Mouse (Mus musculus) G1E (cell line): Measurements from ENCODE around the gene Nudt6. TPM values are rescaled to one million over a fixed set of nuclear protein-coding genes. Genes with fewer than 3 reads are reported as not detected.
A peak's percentile ranks its signal among the peaks of the same experiment; 100 is the strongest.

ENCODE experiments used
- ATAC-seq: 2 replicates; pipeline ENCODE4 v1.8.0; 2016; ENCODE audit warnings: mild to moderate bottlenecking; ENCODE audit not compliant: insufficient number of reproducible peaks, poor library complexity, low FRiP score, severe bottlenecking; ENCODE audit errors: extremely low read depth
- DNase-seq: peaks from one replicate; pipeline ENCODE4 v3.0.0; 2012; ENCODE audit warnings: low spot score
- H3K27me3 ChIP-seq: 2 replicates; pipeline ENCODE4 v1.6.1; 2012; ENCODE audit warnings: mild to moderate bottlenecking, low read length, inconsistent platforms; ENCODE audit not compliant: insufficient read depth
- H3K36me3 ChIP-seq: replicated peaks from 2 replicates; pipeline ENCODE3; 2012; ENCODE audit warnings: mild to moderate bottlenecking, inconsistent platforms
- H3K4me1 ChIP-seq: 2 replicates; pipeline ENCODE4 v1.6.1; 2012; ENCODE audit warnings: low read depth, low read length, inconsistent platforms, mixed read lengths; ENCODE audit not compliant: insufficient read depth
- H3K4me3 ChIP-seq: 2 replicates; pipeline ENCODE4 v1.5.1; 2012; ENCODE audit warnings: low read depth, mild to moderate bottlenecking, inconsistent platforms, low read length, moderate library complexity, mixed read lengths
- H3K9me3 ChIP-seq: replicated peaks from 2 replicates; pipeline ENCODE4 v1.6.1; 2012; ENCODE audit warnings: inconsistent platforms
- CTCF ChIP-seq: IDR thresholded peaks from 2 replicates; pipeline ENCODE4 v1.5.1; 2012; ENCODE audit warnings: low read depth, low read length, inconsistent platforms, mixed read lengths
- GATA1 ChIP-seq: IDR thresholded peaks from 2 replicates; pipeline ENCODE4 v1.6.1; 2012; ENCODE audit warnings: borderline replicate concordance, low read length, inconsistent platforms, mixed read lengths
- GATA2 ChIP-seq: IDR thresholded peaks from 2 replicates; pipeline ENCODE4 v1.6.1; 2012; ENCODE audit warnings: low read depth, low read length, inconsistent platforms, borderline replicate concordance
- POLR2AphosphoS5 ChIP-seq: IDR thresholded peaks from 2 replicates; pipeline ENCODE4 v1.6.1; 2012; ENCODE audit warnings: low read depth, low read length, inconsistent platforms; ENCODE audit not compliant: insufficient replicate concordance
- TAL1 ChIP-seq: conservative IDR thresholded peaks from 2 replicates; pipeline ENCODE4 v1.6.1; 2012; ENCODE audit warnings: low read depth, low read length, inconsistent platforms, mixed read lengths
- polyA plus RNA-seq: library from polyadenylated mRNA; stranded (reverse); fragments of >175 nt; gene quantifications from 2 replicates; pipeline ENCODE4 v1.2.3, GENCODE M21; 2012
- total RNA-seq, 2 experiments: library from RNA; stranded (forward) in 1 of 2; stranded (reverse) in 1 of 2; fragments of 200-1000 nt in 1 of 2; fragments of >200 nt in 1 of 2; fragmentation: Nextera tagmentation in 1 of 2; gene quantifications; 2 replicates each; pipeline ENCODE4 v1.2.3; 2014 to 2017

Nudt6 gene
- total and polyA plus RNA-seq, 3 experiments, result 10.6 to 12.4 (median 11.5) TPM

GRCm38 (mm10) chr3:37426069-37426468 lies 6.1 kb upstream of the Nudt6 start:
- Histone ChIP-seq H3K4me3 (no peak overlapping the region), H3K4me1 (peaks cover 26% of the 10 kb centered on the region), H3K9me3 (no peaks in the 10 kb centered on the region), H3K27me3 (no peaks in the 10 kb centered on the region), H3K36me3 (peaks cover 62% of the 10 kb centered on the region)
- DNase-seq (no peak), ATAC-seq (no peak)
- no peak for TF ChIP-seq CTCF
- no peak for TF ChIP-seq GATA1
- TF ChIP-seq GATA2, result no peak
- TF ChIP-seq TAL1, result no peak
- TF ChIP-seq POLR2AphosphoS5, result no peak

- TF ChIP-seq POLR2AphosphoS5 (no peak), TAL1 (no peak), GATA2 (no peak), GATA1 (no peak), CTCF (no peak)
- Histone ChIP-seq H3K4me3 (peak overlapping the region; percentile 95), H3K27me3 (no peaks in the 10 kb centered on the region), H3K4me1 (peaks cover 37% of the 10 kb centered on the region), H3K9me3 (no peaks in the 10 kb centered on the region), H3K36me3 (peaks cover 37% of the 10 kb centered on the region)
- no peak for ATAC-seq
- DNase-seq, result no peak
These were observed 1.2 kb upstream of the Nudt6 start for GRCm38 (mm10) chr3:37421179-37421578.

GRCm38 (mm10) chr3:37420641-37421040 lies 630 bp upstream of the Nudt6 start:
- DNase-seq (no peak), ATAC-seq (no peak)
- no peaks in the 10 kb centered on the region for H3K27me3 ChIP-seq
- peaks cover 36% of the 10 kb centered on the region for H3K36me3 ChIP-seq
- no peaks in the 10 kb centered on the region for H3K9me3 ChIP-seq
- no peak for TF ChIP-seq CTCF
- TF ChIP-seq GATA1, result no peak
- no peak for TF ChIP-seq GATA2
- no peak for TF ChIP-seq POLR2AphosphoS5
- no peak for TF ChIP-seq TAL1
- H3K4me1 ChIP-seq, result peaks cover 40% of the 10 kb centered on the region
- peak overlapping the region; percentile 95 for H3K4me3 ChIP-seq

GRCm38 (mm10) chr3:37419458-37419991 lies 486 bp downstream of the Nudt6 start, which contains the start of gene Spata5:
Gene Spata5 (plus strand): TSS chr3:37419896.
- ATAC-seq, result peak; percentile 81

GRCm38 (mm10) chr3:37418961-37419457 lies 1.0 kb downstream of the Nudt6 start:
- Histone ChIP-seq H3K9me3 (no peaks in the 10 kb centered on the region), H3K36me3 (peaks cover 29% of the 10 kb centered on the region), H3K4me3 (peak overlapping the region; percentile 95), H3K27me3 (no peaks in the 10 kb centered on the region), H3K4me1 (peaks cover 44% of the 10 kb centered on the region)
- TF ChIP-seq CTCF, result no peak
- no peak for TF ChIP-seq GATA2
- no peak for TF ChIP-seq POLR2AphosphoS5
- no peak for TF ChIP-seq TAL1
- TF ChIP-seq GATA1, result no peak
- ATAC-seq, result peak; percentile 23
- DNase-seq, result peak; percentile 48

More at GRCm38 (mm10) chr3:37419458-37419991, 486 bp downstream of the Nudt6 start, which contains the start of gene Spata5:
- no peaks in the 10 kb centered on the region for H3K9me3 ChIP-seq
- H3K4me1 ChIP-seq, result peaks cover 40% of the 10 kb centered on the region
- H3K4me3 ChIP-seq, result peak within 1 kb of the TSS; percentile 95
- peaks cover 31% of the 10 kb centered on the region for H3K36me3 ChIP-seq
- no peak for TF ChIP-seq GATA2
- TF ChIP-seq GATA1, result no peak
- TF ChIP-seq TAL1, result no peak
- TF ChIP-seq POLR2AphosphoS5, result no peak
- no peak for TF ChIP-seq CTCF
- H3K27me3 ChIP-seq, result no peaks in the 10 kb centered on the region
- peak; percentile 90 for DNase-seq

GRCm38 (mm10) chr3:37418341-37418740 lies 1.7 kb downstream of the Nudt6 start:
- no peak for TF ChIP-seq GATA1
- TF ChIP-seq TAL1, result no peak
- TF ChIP-seq POLR2AphosphoS5, result no peak
- TF ChIP-seq GATA2, result no peak
- no peak for TF ChIP-seq CTCF
- DNase-seq (no peak), ATAC-seq (no peak)
- Histone ChIP-seq H3K27me3 (no peaks in the 10 kb centered on the region), H3K4me3 (peak overlapping the region; percentile 95), H3K4me1 (peaks cover 46% of the 10 kb centered on the region), H3K36me3 (peaks cover 24% of the 10 kb centered on the region), H3K9me3 (no peaks in the 10 kb centered on the region)
